Mouse (Mus musculus) frontal cortex, postnatal 14 days (tissue): ENCODE data around the gene Pcdh15.

ENCODE experiments used
- DNase-seq, 2 experiments: peaks; one replicate each; pipeline ENCODE4 v3.0.0; 2022; ENCODE audit warnings: low spot score in 2 of 2

The Pcdh15 gene

GRCm38 (mm10) chr10:74569603-74570002 lies 1470.5 kb downstream of the Pcdh15 start:
- DNase-seq = no peak

DNA sequence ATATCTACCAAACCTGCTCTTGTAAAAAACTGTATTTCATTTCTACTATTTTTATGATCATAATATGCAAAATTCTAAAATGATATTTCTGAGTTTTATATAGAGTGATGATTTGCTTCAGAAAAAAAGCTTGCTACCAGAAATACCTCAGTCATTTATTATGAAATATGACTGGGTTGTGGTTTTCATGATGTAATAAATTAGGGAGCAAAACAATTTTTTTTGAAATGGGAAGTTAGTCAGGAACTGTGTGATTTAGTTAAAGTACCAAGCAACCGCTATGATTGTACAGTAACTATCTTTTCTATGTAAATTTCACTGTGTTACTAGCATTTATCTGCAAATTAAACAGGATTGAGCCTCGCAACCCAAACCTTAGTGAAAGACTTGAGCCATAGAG lies 1480.8 kb downstream of the Pcdh15 start:
- no peak for DNase-seq

GRCm38 (mm10) chr10:74591799-74592198 lies 1492.7 kb downstream of the Pcdh15 start:
- no peak for DNase-seq

GRCm38 (mm10) chr10:74607683-74608082 lies 1508.5 kb downstream of the Pcdh15 start:
- DNase-seq = no peak

- DNase-seq = no peak
These were observed 1522.7 kb downstream of the Pcdh15 start for GRCm38 (mm10) chr10:74621837-74622236.

GRCm38 (mm10) chr10:74625715-74626114 lies 1526.6 kb downstream of the Pcdh15 start:
- no peak for DNase-seq

DNA sequence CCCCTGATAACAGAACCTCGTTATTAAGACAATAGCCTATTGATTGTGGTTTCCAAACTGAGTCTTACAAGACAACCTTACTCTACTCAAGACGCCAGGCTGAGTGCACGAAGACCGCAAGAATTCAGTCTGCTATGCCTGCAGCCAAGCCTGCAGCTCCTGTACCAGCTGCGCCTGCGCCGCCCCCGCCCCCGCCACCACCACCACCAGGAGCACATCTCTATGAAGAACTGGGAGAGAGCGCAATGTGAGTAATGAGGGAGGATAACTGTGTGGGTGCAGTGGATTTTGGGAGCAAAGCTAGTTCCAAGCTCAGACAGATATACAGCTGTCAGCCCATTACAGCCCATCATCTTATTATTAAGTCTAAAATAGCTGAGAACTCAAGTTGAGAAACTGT lies 1527.5 kb downstream of the Pcdh15 start:
- DNase-seq = no peak

DNA sequence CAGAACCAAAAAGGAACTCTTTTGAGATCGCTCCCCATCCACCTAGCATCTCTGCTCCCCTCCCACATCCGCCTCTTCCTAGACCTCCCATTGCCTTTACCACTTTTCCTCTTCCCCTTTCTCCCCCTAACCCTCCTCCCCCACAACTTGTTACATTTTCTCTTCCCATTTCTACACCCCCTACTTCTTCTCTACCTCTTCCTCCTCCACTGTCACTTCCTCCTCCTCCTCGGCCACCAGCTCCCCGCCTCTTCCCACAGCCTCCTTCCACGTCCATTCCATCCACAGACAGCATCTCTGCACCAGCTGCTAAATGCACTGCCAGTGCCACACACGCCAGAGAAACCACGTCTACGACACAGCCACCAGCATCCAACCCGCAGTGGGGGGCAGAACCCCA lies 1532.2 kb downstream of the Pcdh15 start:
- no peak for DNase-seq

- no peak for DNase-seq
These were observed 1537.9 kb downstream of the Pcdh15 start for GRCm38 (mm10) chr10:74637040-74637439.

GRCm38 (mm10) chr10:74642125-74642524 lies 1543.0 kb downstream of the Pcdh15 start:
- no peak for DNase-seq

- DNase-seq = no peak
These were observed 1564.0 kb downstream of the Pcdh15 start for GRCm38 (mm10) chr10:74663171-74663570.

DNA sequence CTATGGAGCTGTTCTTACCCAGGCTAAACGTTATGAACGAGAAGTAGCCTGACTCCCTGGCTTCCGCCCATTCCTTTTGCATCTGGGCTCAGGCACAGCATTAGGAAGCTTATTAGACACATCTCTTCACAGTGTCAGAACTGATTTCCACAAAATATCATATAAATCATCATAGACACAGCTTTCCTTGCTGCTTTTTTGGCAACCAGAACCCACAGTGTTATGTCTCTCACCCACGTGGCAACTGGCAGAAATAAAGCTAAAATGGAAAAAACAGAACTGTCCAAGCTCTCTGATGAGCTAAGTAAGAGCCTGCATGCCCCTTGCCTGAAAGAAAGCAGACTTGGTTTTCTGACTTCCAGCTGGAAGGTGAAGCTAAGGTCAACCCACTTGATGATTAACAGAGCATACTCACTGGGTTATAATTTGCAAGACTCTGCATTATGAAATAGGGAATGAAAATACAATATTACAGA lies 1580.9 kb downstream of the Pcdh15 start:
- peak in 1 of 2 experiments; percentile 4 for DNase-seq

DNA sequence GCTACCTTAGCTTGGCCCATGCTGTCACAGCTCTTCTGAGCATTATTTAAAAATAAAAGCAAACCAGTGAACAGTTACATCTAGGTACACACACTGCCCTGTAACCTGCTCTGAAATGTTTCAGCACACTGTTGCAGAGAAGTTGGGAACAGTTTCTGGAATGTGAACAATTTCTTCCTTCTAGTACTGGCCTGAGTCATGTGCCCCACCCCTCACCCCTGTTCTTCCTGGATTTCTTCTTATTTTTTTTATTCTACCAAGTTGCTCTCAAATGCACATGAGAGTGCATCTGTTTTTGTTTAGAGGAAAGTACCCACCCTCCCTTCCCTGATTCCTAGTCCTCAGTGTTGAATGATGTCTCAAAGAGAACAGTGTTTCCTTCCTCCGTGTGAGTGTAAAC lies 1581.4 kb downstream of the Pcdh15 start:
- DNase-seq = no peak
